Mouse (Mus musculus): Measurements from ENCODE around the gene Zfp993. TPM values are rescaled to one million over a fixed set of nuclear protein-coding genes. Genes with fewer than 3 reads are reported as not detected.
"Not testable (repeated sequence)": the region's sequence is repeated elsewhere in the genome, so short reads cannot be mapped to it uniquely, and the experiment has no call there.

The Zfp993 gene
- polyA plus RNA-seq (2014; fragmentation: Nextera tagmentation; extraction: Ambion mirVana), result 2.7 and 5.3 TPM in 2 replicates

DNA sequence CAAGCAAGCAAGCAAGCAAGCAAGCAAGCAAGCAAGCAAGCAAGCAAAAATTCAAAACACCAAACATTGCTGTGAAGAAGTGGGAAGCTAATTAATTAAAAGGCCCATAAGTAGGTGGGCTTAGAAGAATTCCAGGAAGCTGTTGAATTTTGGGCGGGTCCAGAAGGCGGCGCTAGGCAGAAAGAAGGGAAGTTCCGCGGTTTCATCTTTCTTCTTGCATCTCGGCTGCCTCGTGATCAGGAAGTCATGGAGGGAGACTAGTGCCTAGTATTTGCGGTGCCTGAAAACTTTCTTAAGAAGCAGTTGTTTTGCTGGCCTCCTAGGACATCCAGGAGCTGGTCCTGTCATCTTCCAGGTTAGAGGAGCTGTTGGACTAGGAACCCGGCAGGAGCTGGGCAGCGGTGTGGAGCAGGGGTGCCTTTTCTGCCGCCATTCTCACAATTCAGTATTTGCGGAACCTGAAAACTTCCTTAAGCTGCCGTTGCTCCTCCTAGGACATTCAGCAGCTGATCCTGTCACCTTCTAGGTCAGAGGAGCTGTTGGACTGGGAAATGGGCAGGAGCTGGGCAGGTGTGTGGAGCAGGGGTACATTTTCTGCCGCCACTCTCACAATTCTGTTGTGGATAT, at the start of gene Zfp993:
Zfp993 (plus strand) TSS at position 188 of the 627 bp plus-strand sequence.
- WGBS, result no CpG with 5 or more reads among the region's 14 CpGs
- H3K27ac ChIP-seq (ENCODE audit: low read depth, low read length); H3K9ac ChIP-seq (ENCODE audit: low read depth, low read length); H3K36me3 ChIP-seq (ENCODE audit: control insufficient read depth, insufficient read depth, low read length); H3K4me1 ChIP-seq (ENCODE audit: control insufficient read depth, insufficient read depth, low read length); H3K4me3 ChIP-seq (ENCODE audit: low read length); H3K9me3 ChIP-seq (ENCODE audit: control insufficient read depth, low read length); H3K27me3 ChIP-seq (ENCODE audit: control insufficient read depth, insufficient read depth, low read length); H3K4me2 ChIP-seq (replicated peaks; ENCODE audit: low read depth, low read length); ATAC-seq (ENCODE audit: low FRiP score, low TSS enrichment): not testable (repeated sequence)

DNA sequence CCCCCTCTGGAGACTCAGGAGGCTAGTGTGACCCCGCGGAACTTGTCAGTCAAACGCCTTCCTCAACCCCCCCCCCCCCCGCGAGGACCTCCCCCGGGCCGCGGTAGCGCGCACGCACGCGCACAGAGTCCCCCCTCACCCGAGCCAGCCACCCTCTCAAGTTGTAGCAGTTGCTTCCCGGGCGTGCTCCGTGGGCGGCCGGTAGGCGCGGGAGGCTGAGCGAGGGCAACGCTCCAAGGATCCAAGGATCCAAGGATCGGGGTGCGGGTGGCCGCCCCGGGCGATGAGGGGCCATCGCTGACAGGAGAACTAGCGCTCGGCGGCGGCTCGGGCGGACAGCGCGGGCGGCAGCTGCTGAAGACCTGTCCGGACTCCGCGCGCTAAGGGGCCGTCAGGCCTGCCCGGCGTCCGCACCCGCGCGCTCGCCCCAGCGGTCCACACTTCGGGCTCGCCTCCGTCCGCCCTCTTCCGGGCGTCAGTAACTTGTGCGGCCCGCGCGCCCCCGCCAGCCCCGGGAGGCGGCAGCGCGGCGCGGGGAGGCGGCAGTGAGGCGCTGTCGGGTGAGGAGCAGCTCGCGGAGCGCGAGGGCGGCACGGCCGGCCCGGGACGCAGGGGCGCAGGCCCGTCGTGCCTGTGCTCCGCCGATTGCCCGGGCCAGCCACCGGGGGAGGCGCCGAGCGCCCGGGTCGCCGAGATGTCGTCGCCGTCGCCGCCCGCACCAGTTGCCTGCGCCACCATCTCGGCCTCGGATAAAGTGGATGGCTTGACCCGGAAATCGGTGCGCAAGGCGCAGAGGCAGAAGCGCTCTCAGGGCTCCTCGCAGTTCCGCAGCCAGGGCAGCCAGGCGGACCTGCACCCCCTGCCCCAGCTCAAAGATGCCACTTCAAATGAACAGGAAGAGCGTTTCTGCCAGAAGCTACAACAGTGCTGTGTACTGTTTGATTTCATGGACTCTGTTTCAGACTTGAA, 30.6 kb upstream of the Zfp993 start:
- not testable (repeated sequence) for H3K36me3 ChIP-seq (ENCODE audit: control insufficient read depth, insufficient read depth, low read length); H3K9me3 ChIP-seq (ENCODE audit: control insufficient read depth, low read length); H3K4me3 ChIP-seq (ENCODE audit: low read length); H3K4me1 ChIP-seq (ENCODE audit: control insufficient read depth, insufficient read depth, low read length); H3K9ac ChIP-seq (ENCODE audit: low read depth, low read length); H3K4me2 ChIP-seq (replicated peaks; ENCODE audit: low read depth, low read length); H3K27ac ChIP-seq (ENCODE audit: low read depth, low read length); H3K27me3 ChIP-seq (ENCODE audit: control insufficient read depth, insufficient read depth, low read length)
- peak; percentile 98 for ATAC-seq (ENCODE audit: low FRiP score, low TSS enrichment)
- WGBS, result no CpG with 5 or more reads among the region's 111 CpGs

DNA sequence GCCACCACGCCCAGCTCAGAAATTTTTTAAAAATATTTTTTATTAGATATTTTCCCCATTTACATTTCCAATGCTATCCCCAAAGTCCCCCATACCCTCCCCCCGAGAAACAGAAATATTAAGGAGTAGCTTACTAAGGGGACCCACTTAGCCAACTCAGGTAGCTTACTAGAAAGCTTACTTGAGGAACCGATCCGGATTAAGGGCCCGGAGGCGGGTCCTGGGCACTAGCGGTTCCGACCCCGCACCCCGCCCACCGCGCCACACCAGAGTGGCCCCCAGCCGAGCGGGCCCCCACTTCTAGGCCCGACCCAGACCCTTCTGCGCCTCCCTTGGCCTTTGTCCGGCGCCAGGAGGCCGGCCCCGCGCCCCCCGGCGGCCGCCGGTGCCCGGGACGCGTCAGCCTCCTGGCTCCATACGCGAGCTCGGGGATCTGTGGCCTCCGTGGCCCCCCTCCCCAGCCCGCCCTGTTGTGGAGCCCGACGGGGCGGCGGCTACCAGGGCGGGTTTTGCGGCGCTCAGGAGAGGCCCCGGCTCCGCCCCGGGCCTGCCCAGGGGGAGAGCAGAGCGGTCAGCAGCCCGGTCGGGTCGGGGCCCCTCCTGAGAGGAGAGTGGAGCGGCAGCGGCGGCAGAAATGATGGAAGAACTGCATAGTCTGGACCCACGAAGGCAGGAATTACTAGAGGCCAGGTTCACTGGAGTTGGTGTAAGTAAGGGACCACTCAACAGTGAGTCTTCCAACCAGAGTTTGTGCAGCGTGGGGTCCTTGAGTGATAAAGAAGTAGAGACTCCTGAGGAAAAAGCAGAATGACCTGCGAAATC, 7.0 kb upstream of the Zfp993 start:
- H3K4me1 ChIP-seq (ENCODE audit: control insufficient read depth, insufficient read depth, low read length); H3K36me3 ChIP-seq (ENCODE audit: control insufficient read depth, insufficient read depth, low read length); H3K9me3 ChIP-seq (ENCODE audit: control insufficient read depth, low read length); H3K27ac ChIP-seq (ENCODE audit: low read depth, low read length); H3K27me3 ChIP-seq (ENCODE audit: control insufficient read depth, insufficient read depth, low read length); H3K9ac ChIP-seq (ENCODE audit: low read depth, low read length): not testable (repeated sequence)
- peak; percentile 98 for ATAC-seq (ENCODE audit: low FRiP score, low TSS enrichment)
- WGBS, result 12% methylated on average over 21 of the region's 53 CpGs
- peak overlapping the region; percentile 34; the same call in 1 of the 2 replicates for H3K4me2 ChIP-seq (replicated peaks; ENCODE audit: low read depth, low read length)
- H3K4me3 ChIP-seq (ENCODE audit: low read length), result peak overlapping the region; percentile 22; the same call in 1 of the 2 replicates

DNA sequence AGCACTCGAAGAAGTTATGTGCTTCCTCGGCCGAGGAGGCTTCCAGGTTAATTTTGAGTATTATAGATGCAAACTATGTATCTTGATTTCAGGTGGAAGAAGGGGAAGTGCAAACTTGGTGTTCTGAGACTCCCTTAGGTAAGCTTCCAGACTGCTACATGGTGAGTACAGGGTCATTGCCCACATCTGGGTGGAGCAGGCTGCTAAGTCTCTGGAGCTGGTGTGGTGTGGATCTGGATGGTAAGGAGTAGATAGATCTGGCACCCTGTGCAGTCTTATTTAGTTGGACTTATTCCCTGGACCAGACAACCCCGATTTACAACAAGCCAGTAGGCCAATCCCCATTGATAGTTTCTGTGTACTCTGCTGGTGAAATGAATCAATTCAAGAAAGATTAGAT, 33.6 kb downstream of the Zfp993 start:
- H3K4me1 ChIP-seq (ENCODE audit: control insufficient read depth, insufficient read depth, low read length); H3K36me3 ChIP-seq (ENCODE audit: control insufficient read depth, insufficient read depth, low read length); H3K27ac ChIP-seq (ENCODE audit: low read depth, low read length); H3K4me2 ChIP-seq (replicated peaks; ENCODE audit: low read depth, low read length); H3K27me3 ChIP-seq (ENCODE audit: control insufficient read depth, insufficient read depth, low read length); H3K4me3 ChIP-seq (ENCODE audit: low read length); H3K9ac ChIP-seq (ENCODE audit: low read depth, low read length); ATAC-seq (ENCODE audit: low FRiP score, low TSS enrichment); H3K9me3 ChIP-seq (ENCODE audit: control insufficient read depth, low read length): not testable (repeated sequence)
- WGBS, result no CpG with 5 or more reads among the region's 4 CpGs

DNA sequence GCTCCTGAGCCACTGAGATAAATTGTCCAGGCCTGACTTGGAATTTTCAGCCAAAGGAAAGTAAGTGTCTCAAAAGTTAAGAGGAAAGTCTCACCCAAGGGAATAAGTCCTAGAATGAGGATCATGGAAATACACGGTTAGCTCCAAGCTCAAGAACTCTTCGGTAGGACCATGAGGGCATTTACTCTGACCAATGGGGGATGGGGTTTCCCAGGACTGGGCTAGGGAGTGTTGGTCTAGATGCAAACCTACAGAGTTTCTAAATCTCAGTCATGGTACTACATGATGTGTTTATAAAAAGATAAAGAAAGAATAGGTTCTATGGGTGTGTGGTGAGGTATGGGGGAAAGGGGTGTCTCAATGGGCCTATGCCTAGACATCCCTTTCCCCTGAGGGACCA, 38.9 kb downstream of the Zfp993 start:
- H3K36me3 ChIP-seq (ENCODE audit: control insufficient read depth, insufficient read depth, low read length); H3K4me3 ChIP-seq (ENCODE audit: low read length); H3K4me2 ChIP-seq (replicated peaks; ENCODE audit: low read depth, low read length); H3K27ac ChIP-seq (ENCODE audit: low read depth, low read length); H3K27me3 ChIP-seq (ENCODE audit: control insufficient read depth, insufficient read depth, low read length); H3K4me1 ChIP-seq (ENCODE audit: control insufficient read depth, insufficient read depth, low read length); ATAC-seq (ENCODE audit: low FRiP score, low TSS enrichment); H3K9me3 ChIP-seq (ENCODE audit: control insufficient read depth, low read length); H3K9ac ChIP-seq (ENCODE audit: low read depth, low read length): not testable (repeated sequence)
- no CpG with 5 or more reads among the region's 2 CpGs for WGBS

DNA sequence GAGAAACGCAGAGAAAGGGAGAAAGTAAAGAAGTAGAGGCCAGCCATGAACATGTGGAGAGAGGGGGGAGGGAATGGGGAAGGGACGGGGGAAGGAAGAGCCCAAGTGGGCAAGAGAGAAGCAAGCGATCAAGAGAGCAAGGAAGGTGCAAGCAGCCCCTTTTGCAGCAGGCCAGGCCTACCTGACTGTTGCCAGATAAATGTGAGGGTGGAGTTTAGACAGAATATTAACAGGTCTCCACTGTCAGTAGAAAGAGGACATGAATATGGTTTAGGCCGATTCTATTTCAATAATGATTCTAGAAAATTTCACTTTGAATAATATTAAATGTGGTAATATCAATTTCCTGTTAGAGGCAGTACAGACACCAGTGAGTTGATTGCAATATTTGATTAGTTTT, 39.4 kb downstream of the Zfp993 start:
- H3K36me3 ChIP-seq (ENCODE audit: control insufficient read depth, insufficient read depth, low read length); H3K4me2 ChIP-seq (replicated peaks; ENCODE audit: low read depth, low read length); H3K27ac ChIP-seq (ENCODE audit: low read depth, low read length); H3K27me3 ChIP-seq (ENCODE audit: control insufficient read depth, insufficient read depth, low read length); H3K9ac ChIP-seq (ENCODE audit: low read depth, low read length); H3K4me3 ChIP-seq (ENCODE audit: low read length); H3K9me3 ChIP-seq (ENCODE audit: control insufficient read depth, low read length); H3K4me1 ChIP-seq (ENCODE audit: control insufficient read depth, insufficient read depth, low read length): not testable (repeated sequence)
- peak; percentile 46; the same call in 1 of the 2 replicates for ATAC-seq (ENCODE audit: low FRiP score, low TSS enrichment)
- WGBS, result 89% methylated on average over 1 of the region's 4 CpGs

DNA sequence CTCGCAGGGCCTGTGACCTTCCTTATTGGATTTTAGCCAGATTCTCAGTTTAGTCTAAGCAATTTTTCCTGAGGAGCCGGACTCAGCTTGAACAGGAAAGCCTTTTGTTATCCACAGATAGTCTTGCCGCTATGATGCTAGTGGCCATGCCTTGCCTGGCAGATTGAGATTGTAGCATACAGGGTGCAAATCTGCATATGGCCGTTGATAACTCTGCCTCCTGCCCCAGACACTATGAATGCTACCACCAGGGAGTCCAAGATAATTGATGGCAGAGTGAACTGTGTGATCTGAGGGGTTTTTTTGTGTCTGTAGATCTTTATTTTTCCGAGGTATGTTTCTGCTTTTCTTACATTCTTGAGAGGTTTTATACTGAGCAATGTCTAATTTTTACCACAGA, 39.9 kb downstream of the Zfp993 start:
- ATAC-seq (ENCODE audit: low FRiP score, low TSS enrichment); H3K4me3 ChIP-seq (ENCODE audit: low read length); H3K4me1 ChIP-seq (ENCODE audit: control insufficient read depth, insufficient read depth, low read length); H3K27ac ChIP-seq (ENCODE audit: low read depth, low read length); H3K4me2 ChIP-seq (replicated peaks; ENCODE audit: low read depth, low read length); H3K36me3 ChIP-seq (ENCODE audit: control insufficient read depth, insufficient read depth, low read length); H3K9ac ChIP-seq (ENCODE audit: low read depth, low read length); H3K27me3 ChIP-seq (ENCODE audit: control insufficient read depth, insufficient read depth, low read length); H3K9me3 ChIP-seq (ENCODE audit: control insufficient read depth, low read length): not testable (repeated sequence)
- WGBS, result 74% methylated on average over 1 of the region's 5 CpGs

Measured in kidney, embryonic 14.5 days (tissue).